Mouse (Mus musculus): ENCODE results near the gene Ndst4. TPM values are rescaled to one million over a fixed set of nuclear protein-coding genes. Genes with fewer than 3 reads are reported as not detected.

Gene Ndst4
- total RNA-seq (2015) (not detected in 2 replicates), total RNA-seq (2017) (not detected in 2 replicates)

DNA sequence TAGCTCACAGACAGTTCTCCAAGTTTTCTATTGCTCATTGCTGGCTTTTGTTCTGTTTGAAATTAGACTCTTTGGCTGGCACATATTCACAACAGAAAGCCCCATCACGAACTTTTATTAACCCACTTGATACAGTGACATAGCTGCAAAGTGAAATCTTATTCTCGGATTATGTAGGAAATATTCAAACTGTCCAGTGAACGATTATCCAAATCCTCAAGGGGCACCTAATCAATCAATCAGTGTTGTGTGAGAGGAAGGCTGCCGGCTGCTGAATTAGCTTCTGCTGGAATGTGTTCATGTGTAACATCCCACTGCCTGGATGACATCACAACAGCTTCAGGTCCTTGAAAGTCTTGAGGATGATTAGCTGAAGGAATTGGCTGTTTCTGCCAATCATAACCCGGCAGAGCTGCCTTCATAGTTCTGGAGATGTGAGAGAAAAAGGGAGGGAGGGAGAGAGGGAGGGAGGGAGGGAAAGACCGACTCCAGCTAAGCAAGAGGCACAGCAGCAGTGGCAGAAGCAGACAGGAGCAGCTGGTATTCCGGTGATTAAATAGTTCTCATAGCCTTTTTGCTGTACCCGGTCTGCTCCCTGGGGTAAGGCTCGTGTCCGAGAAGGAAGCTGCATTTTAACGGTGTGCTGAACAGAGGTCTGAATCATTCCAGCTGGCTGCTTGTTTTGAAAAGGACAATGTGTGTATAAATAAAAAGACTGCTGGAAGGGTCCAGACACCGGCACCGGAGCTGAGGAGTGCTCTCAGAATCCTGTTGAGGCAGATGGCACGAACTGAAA is at the start of gene Ndst4:
TSS of gene Ndst4 (plus strand) at position 476 of the 796 bp plus-strand sequence.
- ATAC-seq (replicated peaks; ENCODE audit: poor library complexity), result no peak; the same call in 1 of the 2 replicates

DNA sequence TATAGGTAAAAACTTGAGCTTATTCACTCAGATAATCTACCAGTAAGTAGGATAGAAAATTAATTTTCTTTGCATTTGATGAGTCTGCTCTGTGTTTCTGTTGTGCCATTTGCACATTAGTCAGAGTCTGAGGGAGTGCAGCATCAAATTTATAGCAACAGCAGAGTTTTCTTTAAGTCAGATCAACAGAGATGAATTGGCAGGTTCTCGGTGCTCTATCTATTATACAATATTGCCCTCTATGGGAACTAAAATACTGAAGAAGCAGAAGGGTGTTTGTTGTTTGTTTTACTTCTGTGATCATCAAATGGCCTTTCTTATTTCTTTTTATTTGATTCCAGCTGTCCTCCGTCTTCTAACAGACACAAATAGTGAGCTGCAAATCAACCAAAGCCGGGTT is 6.4 kb upstream of the Ndst4 start:
- peak; percentile 58 for ATAC-seq (replicated peaks; ENCODE audit: poor library complexity)

GRCm38 (mm10) chr3:125406456-125406855 is 2.6 kb downstream of the Ndst4 start:
- ATAC-seq (replicated peaks; ENCODE audit: poor library complexity), result no peak

DNA sequence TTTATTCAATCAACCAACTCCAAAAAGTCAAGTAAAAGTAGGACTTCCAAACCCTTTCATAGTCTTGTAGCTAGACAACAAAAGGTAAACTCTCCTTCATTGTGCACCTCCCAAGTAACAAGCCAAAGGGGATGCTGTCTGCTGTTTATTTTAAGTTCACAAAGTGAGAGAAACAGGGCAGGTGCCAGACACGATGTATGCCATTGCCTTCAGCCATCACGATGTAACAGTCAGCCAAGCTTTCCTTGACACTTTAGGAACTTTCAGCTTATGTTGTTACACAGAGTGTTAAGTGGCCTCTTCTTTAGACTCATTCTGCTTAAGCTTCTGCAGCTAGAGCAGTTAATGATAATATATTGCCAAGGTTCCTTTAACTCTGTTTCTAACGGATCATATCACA is 3.1 kb downstream of the Ndst4 start:
- ATAC-seq (replicated peaks; ENCODE audit: poor library complexity), result no peak

- no peak for ATAC-seq (replicated peaks; ENCODE audit: poor library complexity)
Measured at GRCm38 (mm10) chr3:125466894-125467652, 63.2 kb downstream of the Ndst4 start.

- no peak for ATAC-seq (replicated peaks; ENCODE audit: poor library complexity)
Measured at GRCm38 (mm10) chr3:125510102-125510501, 106.2 kb downstream of the Ndst4 start.

GRCm38 (mm10) chr3:125533371-125533770 is 129.5 kb downstream of the Ndst4 start:
- ATAC-seq (replicated peaks; ENCODE audit: poor library complexity), result no peak

- no peak for ATAC-seq (replicated peaks; ENCODE audit: poor library complexity)
Measured at GRCm38 (mm10) chr3:125570602-125571001, 166.7 kb downstream of the Ndst4 start.

DNA sequence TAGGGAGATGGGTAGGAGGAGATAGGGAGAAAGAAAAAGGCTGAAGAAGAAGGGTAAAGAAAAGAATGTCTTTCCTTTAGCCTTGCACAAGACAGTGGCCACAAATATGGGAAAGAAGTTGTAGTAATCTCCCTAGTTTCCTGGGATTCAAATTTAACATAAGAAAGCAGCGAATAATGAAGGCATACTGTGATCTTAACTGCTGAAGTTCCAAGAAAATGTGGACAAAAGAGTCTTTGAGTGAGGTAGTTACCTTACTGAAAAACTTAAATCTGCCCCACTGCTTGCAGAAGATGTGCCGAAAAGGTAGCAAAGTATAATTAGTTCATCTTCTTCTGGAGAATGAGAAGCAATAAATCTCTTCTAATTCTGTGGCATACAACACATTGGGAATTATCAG is 228.4 kb downstream of the Ndst4 start:
- no peak for ATAC-seq (replicated peaks; ENCODE audit: poor library complexity)

DNA sequence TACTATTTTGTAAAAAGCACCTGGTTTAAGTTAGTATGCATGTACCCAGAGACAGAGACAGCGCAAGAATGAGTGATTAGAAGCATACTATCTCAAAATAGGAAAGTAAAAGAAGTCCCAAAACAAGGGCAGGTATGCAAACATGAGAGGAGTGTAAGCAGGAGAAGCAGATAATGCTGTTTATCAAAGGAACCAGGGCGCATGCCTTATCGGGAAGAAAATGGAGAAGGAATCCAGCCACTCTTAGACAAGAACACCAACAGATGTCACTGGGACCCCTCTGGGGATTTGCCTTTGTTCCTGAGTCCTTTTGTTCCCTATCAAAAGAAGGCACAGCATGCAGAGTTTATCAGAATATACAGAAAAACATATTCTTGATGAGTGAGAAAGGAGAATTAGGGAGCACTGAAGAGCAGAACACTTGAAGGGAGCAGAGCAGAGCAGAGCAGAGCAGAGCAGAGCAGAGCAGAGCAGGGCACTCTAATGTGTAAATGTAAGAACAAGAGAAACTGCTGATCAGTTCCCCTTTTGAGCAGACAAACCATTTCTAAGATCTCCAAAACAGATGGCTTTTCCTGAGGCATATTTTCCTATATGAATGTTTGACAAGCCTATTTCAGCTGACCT is 251.2 kb downstream of the Ndst4 start:
- no peak for ATAC-seq (replicated peaks; ENCODE audit: poor library complexity)

- no peak for ATAC-seq (replicated peaks; ENCODE audit: poor library complexity)
Measured at GRCm38 (mm10) chr3:125660114-125660717, 256.3 kb downstream of the Ndst4 start.

DNA sequence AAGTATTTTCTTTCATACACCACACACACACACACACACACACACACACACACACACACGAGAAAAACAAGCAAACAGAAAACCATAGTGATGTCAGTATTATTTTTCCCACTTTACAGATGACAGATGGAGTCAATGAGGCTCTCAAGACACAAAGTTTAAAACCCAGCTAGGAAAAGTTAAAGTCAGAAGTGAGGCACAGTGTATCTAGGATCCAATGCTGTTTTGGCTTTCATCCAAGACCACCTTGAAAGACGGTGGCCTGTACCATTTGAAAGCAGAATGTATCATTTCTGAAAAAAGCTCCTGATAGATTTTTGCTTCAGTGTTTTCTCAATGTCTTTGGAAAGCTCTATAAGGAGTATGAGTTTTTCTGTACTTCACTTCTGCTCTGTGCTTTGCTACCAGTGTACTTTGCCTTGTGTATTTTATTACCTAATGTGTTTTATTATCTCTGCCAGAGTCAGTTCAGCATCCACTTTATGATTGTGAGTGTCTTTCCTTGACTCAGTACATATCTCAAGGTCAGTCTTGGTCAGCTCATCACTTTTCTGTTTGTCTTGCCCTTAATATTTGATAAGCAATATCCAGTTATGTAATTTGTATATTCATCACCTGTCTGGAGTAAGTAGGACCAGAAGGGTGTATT is 257.1 kb downstream of the Ndst4 start:
- ATAC-seq (replicated peaks; ENCODE audit: poor library complexity), result no peak

DNA sequence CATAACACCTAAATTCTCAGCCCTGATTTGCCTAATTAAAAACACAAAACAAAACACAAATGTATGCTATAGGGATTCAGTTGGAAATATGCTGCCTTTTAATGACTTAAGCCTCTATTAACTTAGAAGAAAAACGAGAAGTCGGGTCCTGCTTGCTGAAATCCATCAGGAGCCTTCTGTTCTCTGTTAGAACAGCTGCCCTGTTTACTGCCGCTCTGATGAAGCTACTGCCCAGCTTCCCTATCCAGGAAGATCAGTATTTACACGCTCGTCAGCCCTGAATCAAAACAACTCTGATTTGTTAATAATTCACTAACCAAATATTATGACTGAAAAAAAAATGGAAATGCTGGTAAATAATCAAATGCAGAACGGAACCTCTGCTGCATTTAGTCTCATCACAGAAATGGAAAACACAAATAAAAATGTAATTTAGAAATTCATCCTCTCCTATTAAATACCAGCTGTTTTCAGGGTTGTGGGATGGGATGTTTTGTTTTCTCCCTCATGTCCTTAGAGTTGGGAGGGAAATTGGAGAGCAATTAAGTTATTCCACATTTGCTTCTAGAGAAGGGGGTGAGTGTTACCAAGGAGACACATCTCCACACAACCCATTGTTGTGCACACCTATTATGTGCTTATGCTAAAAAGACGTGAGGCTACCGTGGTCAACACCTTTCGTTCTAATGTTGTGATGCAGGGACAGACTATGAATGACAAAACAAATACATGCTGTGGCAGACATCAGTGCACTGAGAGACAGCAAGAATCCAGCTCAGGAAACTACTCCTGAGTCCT is 270.3 kb downstream of the Ndst4 start:
- ATAC-seq (replicated peaks; ENCODE audit: poor library complexity), result no peak

- ATAC-seq (replicated peaks; ENCODE audit: poor library complexity), result no peak
Measured at GRCm38 (mm10) chr3:125675211-125675896, 271.5 kb downstream of the Ndst4 start.

DNA sequence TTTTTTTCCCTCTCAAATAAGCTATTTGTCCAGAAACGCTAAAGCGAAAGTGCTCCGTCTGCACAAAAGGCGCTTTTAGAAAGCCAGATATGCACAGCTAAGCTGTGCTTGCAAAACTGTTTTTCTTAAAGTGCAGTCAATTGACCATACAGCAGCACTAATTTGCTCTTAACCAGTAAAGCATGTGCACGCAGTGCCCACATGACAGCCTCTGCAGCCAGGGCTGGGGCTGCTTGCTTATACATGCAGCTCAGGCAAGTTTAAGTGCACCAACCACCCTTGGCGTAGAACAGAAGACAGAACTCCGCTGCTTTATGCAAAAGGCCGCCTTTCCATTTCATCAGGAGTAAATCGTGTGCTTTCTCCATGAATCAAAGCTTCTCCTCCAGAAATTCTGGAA is 275.0 kb downstream of the Ndst4 start:
- ATAC-seq (replicated peaks; ENCODE audit: poor library complexity), result no peak

DNA sequence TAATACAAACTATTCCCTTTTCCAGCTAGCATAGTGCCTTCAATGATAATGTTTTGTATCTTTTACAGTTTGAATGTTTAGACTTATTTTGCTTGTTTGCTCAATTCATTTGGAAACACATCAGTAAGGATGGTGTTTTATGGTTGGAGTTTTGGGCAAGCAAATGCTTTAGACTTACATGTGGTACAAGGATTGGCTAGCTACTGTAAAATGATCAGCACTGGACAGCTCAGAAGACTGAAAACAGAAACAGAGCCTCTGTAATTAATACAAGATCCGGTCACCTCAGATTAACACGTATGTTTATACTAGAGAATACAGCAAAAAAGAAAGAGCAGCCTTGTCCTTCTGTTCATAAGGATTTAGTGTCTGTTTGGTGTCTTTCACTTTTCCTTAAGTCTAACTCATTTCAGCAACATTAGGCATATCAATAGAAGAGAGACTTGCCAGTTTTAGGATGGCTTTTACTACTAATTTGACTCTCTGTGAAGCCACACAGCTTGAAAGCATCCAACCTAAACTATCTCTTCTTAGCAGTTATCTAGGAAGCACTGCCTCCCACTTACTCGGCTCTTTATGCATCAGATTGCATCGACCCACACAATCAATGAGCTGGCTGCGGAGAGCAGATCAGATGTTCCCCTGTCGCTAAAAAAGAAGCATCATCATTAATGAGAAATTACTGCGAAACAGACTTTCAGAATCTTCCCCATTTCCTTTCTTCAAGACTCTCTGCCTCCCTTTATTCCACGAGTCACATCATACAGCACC is 279.8 kb downstream of the Ndst4 start:
- no peak for ATAC-seq (replicated peaks; ENCODE audit: poor library complexity)

DNA sequence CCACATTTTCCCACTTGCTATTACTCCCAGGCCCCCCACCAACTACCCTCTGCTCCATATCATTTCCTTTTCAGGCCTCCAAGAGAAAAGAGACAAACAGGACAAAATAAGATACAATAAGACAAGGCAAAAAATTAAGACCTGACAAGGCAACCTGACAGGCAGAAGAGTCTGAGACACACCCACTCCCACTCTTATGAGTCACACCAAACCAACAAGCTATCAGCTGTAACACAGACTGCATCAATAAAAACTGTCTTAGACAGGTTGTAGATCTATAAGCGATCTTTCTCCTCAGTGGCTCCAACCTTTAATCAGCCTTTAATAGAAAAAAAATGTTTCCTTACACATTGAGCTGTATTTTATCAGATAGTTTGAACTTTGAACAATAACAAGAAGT is 280.7 kb downstream of the Ndst4 start:
- ATAC-seq (replicated peaks; ENCODE audit: poor library complexity), result no peak

DNA sequence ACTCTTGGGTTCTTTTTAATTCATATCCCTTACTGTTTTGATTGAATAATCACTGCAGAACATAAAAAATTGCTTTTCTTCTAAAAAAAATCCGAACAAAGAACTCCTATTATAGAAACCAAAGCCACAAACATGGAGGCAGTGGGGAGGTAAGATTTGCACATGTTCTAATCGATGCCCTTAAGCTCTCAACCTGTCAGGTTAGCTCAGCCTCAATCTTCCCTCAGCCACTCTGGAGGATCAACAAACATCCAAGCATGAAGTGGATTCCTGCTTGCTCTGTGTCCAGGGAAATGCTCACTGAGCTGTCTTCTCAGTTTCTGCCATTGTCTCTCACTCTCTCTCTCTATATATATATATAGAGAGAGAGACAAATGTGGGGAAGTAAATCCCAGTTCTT is 283.7 kb downstream of the Ndst4 start:
- ATAC-seq (replicated peaks; ENCODE audit: poor library complexity), result no peak

GRCm38 (mm10) chr3:125690948-125691347 is 287.1 kb downstream of the Ndst4 start:
- no peak for ATAC-seq (replicated peaks; ENCODE audit: poor library complexity)

Data from megakaryocyte progenitor cell, adult 5-6 weeks (primary cell).